Mouse (Mus musculus): ENCODE measurements at regions not wholly inside any gene's neighbourhood (a gene's known extent, or its start where the extent isn't known, plus 50 kb on each side); places are given as distances from the start of the nearest gene placed in this dataset.

GRCm38 (mm10) chr12:35863141-35863540, 62.3 kb upstream of the Agr3 start:
- no peak for DNase-seq (ENCODE audit: low spot score)

GRCm38 (mm10) chr12:35853159-35853558, 72.3 kb upstream of the Agr3 start:
- DNase-seq (ENCODE audit: low spot score) = peak; percentile 38

DNA sequence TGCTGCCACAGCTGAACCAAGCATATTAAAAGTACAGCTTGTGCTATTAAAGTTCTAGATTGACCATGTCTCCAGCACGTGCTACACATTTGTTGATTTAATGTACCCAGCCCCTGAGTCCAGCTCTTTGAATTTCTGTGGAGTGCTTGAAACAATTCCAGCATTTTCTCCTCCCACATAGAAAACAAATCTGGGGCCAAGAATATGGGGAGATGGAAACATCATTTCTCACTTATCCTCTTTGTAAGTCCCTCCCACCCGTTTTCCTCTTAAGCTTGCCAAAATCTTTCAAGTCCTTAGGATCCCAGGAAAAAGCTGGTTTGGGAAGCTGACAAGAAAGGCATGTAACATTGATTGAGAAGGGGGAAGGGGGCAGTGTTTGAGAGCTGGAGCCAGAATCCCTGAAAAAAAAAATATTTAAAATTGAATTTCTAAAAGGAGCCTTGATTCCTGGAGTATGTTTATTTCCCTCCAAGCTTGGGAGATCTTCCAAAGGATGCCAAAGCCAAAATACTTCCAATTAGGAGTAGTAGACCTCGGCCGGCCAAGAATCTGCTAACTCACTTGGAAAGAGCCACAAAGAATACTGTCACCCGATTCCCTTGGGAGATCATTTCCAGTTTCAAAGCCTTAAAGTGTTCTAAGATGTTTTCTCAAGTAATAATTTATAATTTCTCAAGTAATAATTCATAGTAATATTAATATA, 78.4 kb upstream of the Agr3 start:
- peak; percentile 73 for DNase-seq (ENCODE audit: low spot score)

DNA sequence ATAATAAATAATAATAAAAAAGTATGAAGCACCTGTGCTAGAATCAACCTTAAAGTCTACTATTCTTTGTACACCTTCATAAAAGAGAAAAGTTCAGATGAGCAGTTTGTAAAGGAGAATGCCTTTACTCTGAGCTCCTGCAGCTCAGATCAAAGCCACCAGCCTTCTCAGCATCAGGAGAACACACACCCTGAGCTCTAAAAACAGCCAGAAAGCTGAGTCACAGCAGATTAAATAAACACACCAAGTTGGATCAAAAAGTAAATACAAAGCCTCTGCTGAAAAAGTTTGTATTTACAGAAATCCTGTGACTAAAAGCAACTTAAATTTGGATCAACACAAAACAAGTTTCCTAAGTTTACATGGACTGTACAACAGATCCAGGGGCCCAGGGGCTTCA, 88.5 kb upstream of the Agr3 start:
- DNase-seq (ENCODE audit: low spot score) = no peak

DNA sequence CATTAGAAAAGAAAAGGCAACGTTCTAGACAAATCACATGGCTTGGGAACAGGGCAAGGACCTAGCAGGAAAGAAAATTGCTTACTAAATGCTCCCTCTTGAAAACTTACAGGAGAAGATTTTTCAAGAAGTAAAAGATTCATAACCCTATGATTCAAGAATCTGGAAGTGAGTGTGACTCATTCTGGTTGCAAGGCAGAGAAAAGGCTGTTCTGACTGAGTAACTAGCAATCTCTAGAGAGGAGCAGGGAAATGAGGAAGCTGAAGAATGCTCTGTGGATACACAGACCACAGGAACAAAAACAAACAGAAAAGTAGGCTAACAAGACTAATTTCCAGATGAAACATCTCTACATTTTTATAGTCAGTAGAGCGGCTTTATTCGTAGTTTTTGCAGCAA, 92.1 kb upstream of the Agr3 start:
- no peak for DNase-seq (ENCODE audit: low spot score)

- no peak for DNase-seq (ENCODE audit: low spot score)
Observed at GRCm38 (mm10) chr12:35831922-35832512, 93.4 kb upstream of the Agr3 start.

DNA sequence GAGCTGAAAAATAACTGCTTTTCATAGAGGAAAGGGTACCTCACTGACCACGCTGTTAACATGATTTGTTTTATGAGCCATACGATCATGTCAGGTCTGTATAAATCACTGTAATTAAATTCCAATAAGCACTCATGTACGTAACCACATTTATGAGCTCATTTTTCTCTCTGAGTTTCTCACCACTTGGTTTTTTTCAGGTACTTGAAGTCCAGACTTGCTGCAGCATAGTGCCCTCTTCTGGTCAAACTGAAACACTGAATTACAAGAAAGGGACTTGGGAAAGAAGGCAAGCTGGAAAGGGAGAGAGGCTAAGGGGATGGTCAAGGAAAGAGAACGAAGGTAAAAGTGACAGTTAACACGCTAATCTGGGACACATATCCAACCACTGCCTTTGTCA, 94.2 kb upstream of the Agr3 start:
- peak; percentile 59 for DNase-seq (ENCODE audit: low spot score)

- DNase-seq (ENCODE audit: low spot score) = no peak
Observed at GRCm38 (mm10) chr12:35827797-35828196, 97.6 kb upstream of the Agr3 start.

GRCm38 (mm10) chr12:35826990-35827389, 98.4 kb upstream of the Agr3 start:
- no peak for DNase-seq (ENCODE audit: low spot score)

GRCm38 (mm10) chr12:35824587-35824987, 100.8 kb upstream of the Agr3 start:
- no peak for DNase-seq (ENCODE audit: low spot score)

DNA sequence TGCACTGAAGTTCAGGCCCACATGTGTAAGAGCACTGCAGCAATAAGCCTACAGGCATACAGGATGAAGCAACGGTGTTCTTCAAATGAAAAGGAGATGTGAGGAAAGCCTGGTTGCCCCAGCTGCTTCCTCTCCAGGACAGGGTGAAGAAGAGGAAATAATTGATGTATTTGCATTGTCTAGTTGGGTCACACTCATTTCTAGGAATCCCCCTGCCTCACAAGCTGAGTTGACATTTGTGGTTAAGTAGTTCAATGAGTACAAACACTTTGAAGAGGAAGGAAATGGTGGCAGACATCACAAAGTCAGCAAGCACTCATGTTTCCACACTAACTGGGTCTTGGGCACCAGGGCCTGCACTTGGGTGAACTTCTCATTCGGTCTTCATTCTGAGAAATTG, 126.2 kb upstream of the Agr3 start:
- peak; percentile 25 for DNase-seq (ENCODE audit: low spot score)

- no peak for DNase-seq (ENCODE audit: low spot score)
Observed at GRCm38 (mm10) chr12:35775396-35775795, 150.0 kb upstream of the Agr3 start.

- no peak for DNase-seq (ENCODE audit: low spot score)
Observed at GRCm38 (mm10) chr12:35770387-35771024, 154.9 kb upstream of the Agr3 start.

GRCm38 (mm10) chr12:35758916-35759315, 166.5 kb upstream of the Agr3 start:
- no peak for DNase-seq (ENCODE audit: low spot score)

DNA sequence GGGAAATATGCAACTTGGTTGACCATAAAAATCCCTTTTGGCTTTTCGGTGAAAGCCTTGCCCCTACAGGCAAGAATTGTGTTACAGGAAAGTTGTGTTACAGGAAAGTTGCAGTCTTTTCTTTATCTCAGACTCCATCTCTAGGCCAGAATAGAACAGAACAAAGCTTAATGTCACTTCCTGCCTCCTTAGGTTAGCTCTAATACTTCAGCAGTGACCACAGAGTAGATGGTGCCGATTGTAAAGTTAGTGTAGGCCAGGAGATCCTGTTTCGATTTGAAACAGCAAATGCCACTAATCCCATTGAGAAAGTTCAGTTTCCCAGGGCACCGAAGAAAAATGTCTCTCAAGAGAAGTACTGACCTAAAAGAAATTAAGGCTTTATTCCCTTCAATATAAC, 170.3 kb upstream of the Agr3 start:
- no peak for DNase-seq (ENCODE audit: low spot score)

- no peak for DNase-seq (ENCODE audit: low spot score)
Observed at GRCm38 (mm10) chr12:35747997-35748396, 177.4 kb upstream of the Agr3 start.

GRCm38 (mm10) chr12:35746691-35747299, 178.6 kb upstream of the Agr3 start:
- peak; percentile 50 for DNase-seq (ENCODE audit: low spot score)

DNA sequence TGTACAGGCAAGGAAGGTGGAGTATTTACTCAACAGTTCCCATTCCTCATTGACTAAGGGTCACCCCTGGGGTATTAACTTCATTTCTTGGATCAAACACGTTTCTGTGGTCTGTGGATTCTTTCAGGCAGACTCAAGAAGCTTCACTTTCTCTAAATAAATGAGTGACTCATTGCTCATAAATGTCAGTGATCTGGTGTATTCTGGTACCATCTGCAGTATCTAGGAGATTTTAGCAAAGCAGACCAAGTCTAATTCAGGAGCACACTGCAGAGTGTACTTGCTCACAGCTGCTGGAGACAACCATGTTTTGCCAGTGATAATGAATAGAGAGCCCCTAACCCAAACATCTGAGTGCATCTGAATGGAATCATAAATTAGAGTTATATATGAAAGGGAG, 182.7 kb upstream of the Agr3 start:
- no peak for DNase-seq (ENCODE audit: low spot score)

GRCm38 (mm10) chr12:35736427-35736826, 189.0 kb upstream of the Agr3 start:
- peak; percentile 21 for DNase-seq (ENCODE audit: low spot score)

DNA sequence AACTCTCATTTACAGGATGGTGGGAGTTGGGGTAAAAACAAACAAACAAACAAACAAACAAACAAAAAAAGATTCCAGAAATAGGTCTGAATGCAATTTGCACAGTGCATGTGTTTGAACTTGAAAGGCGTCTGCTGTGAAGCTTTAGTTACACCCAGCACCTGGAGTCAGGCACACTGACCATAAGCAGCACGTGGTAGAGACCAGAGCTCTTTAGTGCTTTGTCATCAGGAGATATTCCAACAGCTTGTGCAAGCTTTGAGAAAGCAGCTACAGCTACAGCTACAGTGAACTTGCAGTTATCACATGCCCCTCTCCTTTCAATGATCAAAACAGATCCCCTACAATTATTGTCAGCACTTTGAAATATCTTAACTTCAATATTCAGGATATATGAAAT, 190.4 kb upstream of the Agr3 start:
- no peak for DNase-seq (ENCODE audit: low spot score)

GRCm38 (mm10) chr12:35734371-35734770, 191.0 kb upstream of the Agr3 start:
- DNase-seq (ENCODE audit: low spot score) = no peak

GRCm38 (mm10) chr12:35733580-35733979, 191.8 kb upstream of the Agr3 start:
- DNase-seq (ENCODE audit: low spot score) = no peak

GRCm38 (mm10) chr12:35725910-35726309, 191.1 kb upstream of the Ahr start:
- no peak for DNase-seq (ENCODE audit: low spot score)

All from heart, adult 8-10 months (tissue).